Mouse (Mus musculus): ENCODE data around the gene Rpa1. TPM values are rescaled to one million over a fixed set of nuclear protein-coding genes. Genes with fewer than 3 reads are reported as not detected.

The Rpa1 gene
- polyA plus RNA-seq, 1 experiment = 104 TPM

- Histone ChIP-seq H3K4me1 (ENCODE audit: control insufficient read depth, insufficient read depth, low read length) (peaks cover 3% of the 10 kb centered on the region; the same call in 1 of the 2 replicates), H3K4me3 (ENCODE audit: insufficient read depth, low read length) (no peak overlapping the region), H3K27ac (ENCODE audit: insufficient read depth, low read length) (no peak overlapping the region)
- TF ChIP-seq CTCF (IDR thresholded peaks at IDR 0.05; ENCODE audit: borderline replicate concordance, insufficient read depth, low read length) (no peak), POLR2A (IDR thresholded peaks at IDR 0.05; ENCODE audit: low read depth, low read length) (no peak)
Measured at GRCm38 (mm10) chr11:75270276-75270984, 77.7 kb downstream of the Rpa1 start.

GRCm38 (mm10) chr11:75269213-75269612 lies 78.9 kb downstream of the Rpa1 start:
- no peak overlapping the region for H3K27ac ChIP-seq (ENCODE audit: insufficient read depth, low read length)
- peaks cover 3% of the 10 kb centered on the region; the same call in 1 of the 2 replicates for H3K4me1 ChIP-seq (ENCODE audit: control insufficient read depth, insufficient read depth, low read length)
- TF ChIP-seq CTCF (IDR thresholded peaks at IDR 0.05; ENCODE audit: borderline replicate concordance, insufficient read depth, low read length) (no peak), POLR2A (IDR thresholded peaks at IDR 0.05; ENCODE audit: low read depth, low read length) (no peak)
- no peak overlapping the region for H3K4me3 ChIP-seq (ENCODE audit: insufficient read depth, low read length)

GRCm38 (mm10) chr11:75268492-75268891 lies 79.6 kb downstream of the Rpa1 start:
- H3K27ac ChIP-seq (ENCODE audit: insufficient read depth, low read length) = no peak overlapping the region
- no peak for TF ChIP-seq CTCF (IDR thresholded peaks at IDR 0.05; ENCODE audit: borderline replicate concordance, insufficient read depth, low read length)
- no peak for TF ChIP-seq POLR2A (IDR thresholded peaks at IDR 0.05; ENCODE audit: low read depth, low read length)
- H3K4me3 ChIP-seq (ENCODE audit: insufficient read depth, low read length) = no peak overlapping the region
- peaks cover 3% of the 10 kb centered on the region; the same call in 1 of the 2 replicates for H3K4me1 ChIP-seq (ENCODE audit: control insufficient read depth, insufficient read depth, low read length)

GRCm38 (mm10) chr11:75267826-75268281 lies 80.3 kb downstream of the Rpa1 start:
- H3K4me1 ChIP-seq (ENCODE audit: control insufficient read depth, insufficient read depth, low read length) = peaks cover 3% of the 10 kb centered on the region; the same call in 1 of the 2 replicates
- no peak overlapping the region for H3K4me3 ChIP-seq (ENCODE audit: insufficient read depth, low read length)
- H3K27ac ChIP-seq (ENCODE audit: insufficient read depth, low read length) = no peak overlapping the region
- TF ChIP-seq CTCF (IDR thresholded peaks at IDR 0.05; ENCODE audit: borderline replicate concordance, insufficient read depth, low read length) = no peak
- TF ChIP-seq POLR2A (IDR thresholded peaks at IDR 0.05; ENCODE audit: low read depth, low read length) = no peak

- Histone ChIP-seq H3K27ac (ENCODE audit: insufficient read depth, low read length) (no peak overlapping the region), H3K4me3 (ENCODE audit: insufficient read depth, low read length) (no peak overlapping the region), H3K4me1 (ENCODE audit: control insufficient read depth, insufficient read depth, low read length) (peaks cover 3% of the 10 kb centered on the region; the same call in 1 of the 2 replicates)
- TF ChIP-seq POLR2A (IDR thresholded peaks at IDR 0.05; ENCODE audit: low read depth, low read length) = no peak
- TF ChIP-seq CTCF (IDR thresholded peaks at IDR 0.05; ENCODE audit: borderline replicate concordance, insufficient read depth, low read length) = no peak
Measured at GRCm38 (mm10) chr11:75265545-75265944, 82.6 kb downstream of the Rpa1 start.

- H3K27ac ChIP-seq (ENCODE audit: insufficient read depth, low read length) = no peak overlapping the region
- H3K4me1 ChIP-seq (ENCODE audit: control insufficient read depth, insufficient read depth, low read length) = peaks cover 3% of the 10 kb centered on the region; the same call in 1 of the 2 replicates
- no peak overlapping the region for H3K4me3 ChIP-seq (ENCODE audit: insufficient read depth, low read length)
- no peak for TF ChIP-seq POLR2A (IDR thresholded peaks at IDR 0.05; ENCODE audit: low read depth, low read length)
Measured at GRCm38 (mm10) chr11:75264550-75264949, 83.6 kb downstream of the Rpa1 start.

- Histone ChIP-seq H3K27ac (ENCODE audit: insufficient read depth, low read length) (no peak overlapping the region), H3K4me3 (ENCODE audit: insufficient read depth, low read length) (no peak overlapping the region), H3K4me1 (ENCODE audit: control insufficient read depth, insufficient read depth, low read length) (peaks cover 3% of the 10 kb centered on the region; the same call in 1 of the 2 replicates)
- TF ChIP-seq CTCF (IDR thresholded peaks at IDR 0.05; ENCODE audit: borderline replicate concordance, insufficient read depth, low read length) (no peak), POLR2A (IDR thresholded peaks at IDR 0.05; ENCODE audit: low read depth, low read length) (no peak)
Measured at GRCm38 (mm10) chr11:75263964-75264312, 84.2 kb downstream of the Rpa1 start.

GRCm38 (mm10) chr11:75263274-75263963 lies 84.7 kb downstream of the Rpa1 start:
- no peak for TF ChIP-seq POLR2A (IDR thresholded peaks at IDR 0.05; ENCODE audit: low read depth, low read length)
- no peak for TF ChIP-seq CTCF (IDR thresholded peaks at IDR 0.05; ENCODE audit: borderline replicate concordance, insufficient read depth, low read length)
- Histone ChIP-seq H3K4me3 (ENCODE audit: insufficient read depth, low read length) (no peak overlapping the region), H3K4me1 (ENCODE audit: control insufficient read depth, insufficient read depth, low read length) (peaks cover 3% of the 10 kb centered on the region; the same call in 1 of the 2 replicates), H3K27ac (ENCODE audit: insufficient read depth, low read length) (no peak overlapping the region)

- Histone ChIP-seq H3K4me3 (ENCODE audit: insufficient read depth, low read length) (no peak overlapping the region), H3K4me1 (ENCODE audit: control insufficient read depth, insufficient read depth, low read length) (0 out of 2 replicates have a peak, but pooled peaks cover under 1% of the 10 kb centered on the region), H3K27ac (ENCODE audit: insufficient read depth, low read length) (no peak overlapping the region)
- TF ChIP-seq CTCF (IDR thresholded peaks at IDR 0.05; ENCODE audit: borderline replicate concordance, insufficient read depth, low read length) = no peak
- no peak for TF ChIP-seq POLR2A (IDR thresholded peaks at IDR 0.05; ENCODE audit: low read depth, low read length)
Measured at GRCm38 (mm10) chr11:75262791-75263190, 85.3 kb downstream of the Rpa1 start.

- H3K27ac ChIP-seq (ENCODE audit: insufficient read depth, low read length) = no peak overlapping the region
- H3K4me3 ChIP-seq (ENCODE audit: insufficient read depth, low read length) = no peak overlapping the region
- H3K4me1 ChIP-seq (ENCODE audit: control insufficient read depth, insufficient read depth, low read length) = no peaks in the 10 kb centered on the region
- TF ChIP-seq POLR2A (IDR thresholded peaks at IDR 0.05; ENCODE audit: low read depth, low read length) (no peak), CTCF (IDR thresholded peaks at IDR 0.05; ENCODE audit: borderline replicate concordance, insufficient read depth, low read length) (no peak)
Measured at GRCm38 (mm10) chr11:75262181-75262580, 85.9 kb downstream of the Rpa1 start.
